Mouse (Mus musculus) cerebellum, adult 2 months (tissue): ENCODE measurements around the gene Cd8a.

Experiments
- CTCF ChIP-seq: fragments of 200-500 bp; IDR thresholded peaks from 2 replicates; pipeline ENCODE4 v1.5.1; 2011; ENCODE audit warnings: low read depth, mild to moderate bottlenecking, control low read depth, low read length, moderate library complexity, borderline replicate concordance; ENCODE audit not compliant: insufficient read depth
- POLR2A ChIP-seq: fragments of 200-500 bp; IDR thresholded peaks from 2 replicates; pipeline ENCODE4 v1.6.1; 2011; ENCODE audit warnings: low read length, control low read depth, borderline replicate concordance; ENCODE audit not compliant: insufficient read depth

GRCm38 (mm10) chr6:71374311-71374829 lies 1.1 kb downstream of the Cd8a start:
- TF ChIP-seq POLR2A: no peak
- TF ChIP-seq CTCF: no peak
